ENCODE assay signal across 8 mouse cellular contexts in genomic region chr5:67815572-67816325, GRCm38 (mm10). TPM values are rescaled to one million over a fixed set of nuclear protein-coding genes. Genes with fewer than 3 reads are reported as not detected.
DNase-seq lines count a peak whose midpoint lies in the region; ATAC-seq lines count a peak whose summit lies in the region.

No protein-coding gene starts in this region.

- no peaks in the 10 kb centered on the region for H3K27me3 ChIP-seq in liver, embryonic 12.5 days (replicated peaks)

- peak overlapping the region; percentile 98 for H3K27ac ChIP-seq in liver, embryonic 12.5 days

- ATAC-seq in liver, embryonic 12.5 days, result peak; percentile 90

- no peaks in the 10 kb centered on the region for H3K9me3 ChIP-seq in liver, embryonic 12.5 days (replicated peaks)

- H3K36me3 ChIP-seq in liver, embryonic 12.5 days, result peaks cover 16% of the 10 kb centered on the region

- H3K9ac ChIP-seq in liver, embryonic 12.5 days, result peak overlapping the region; percentile 86

- H3K4me1 ChIP-seq in liver, embryonic 12.5 days, result peaks cover 72% of the 10 kb centered on the region

- 12% methylated on average over 16 of the region's 16 CpGs for WGBS in liver, embryonic 12.5 days (ENCODE audit: insufficient replicate concordance)

- H3K4me2 ChIP-seq in liver, embryonic 12.5 days, result peak overlapping the region; percentile 67

- H3K4me3 ChIP-seq in liver, embryonic 12.5 days, result peak overlapping the region; percentile 62

- peak; percentile 7 for DNase-seq in kidney, adult 9 months
- DNase-seq in kidney, postnatal 25 days, result no peak
- DNase-seq in R1 (ENCODE audit: low read depth, low spot score), result peak; percentile 47
- peak; percentile 9 for DNase-seq in embryo, embryonic 9.5 days (ENCODE audit: extremely low spot score)
- DNase-seq in spleen, postnatal 4 days (ENCODE audit: low spot score in 2 of 2), result peak; percentile 39 to 72
- no peak for DNase-seq in gastrocnemius, adult 18-20 months (ENCODE audit: low spot score)
- DNase-seq in layer of hippocampus, postnatal 10 days (ENCODE audit: low spot score in 2 of 2), result no peak

RNA-seq across cellular contexts. Expression of gene Atp8a1, which starts 31.5 kb away (rescaled TPM):
- polyA plus RNA-seq in liver, embryonic 12.5 days (2016; fragmentation: Nextera tagmentation; extraction: Ambion mirVana), result 61.2 and 64.2 TPM in 2 replicates
- total RNA-seq in gastrocnemius, adult 18-20 months (2021), result 10 to 100 TPM; 60.4 to 75.3 TPM
- total RNA-seq in layer of hippocampus, postnatal 10 days (2021), result 100 to 1,000 TPM; 130 to 147 TPM

Comparison
In these comparisons a context has a peak if more than half of its experiments do, and no peak if none do; other contexts are left out.
1. DNase-seq: peak in kidney, adult 9 months (single experiment), R1 (single experiment), embryo, embryonic 9.5 days (single experiment) and spleen, postnatal 4 days (2 of 2); none in kidney, postnatal 25 days (0 of 2), gastrocnemius, adult 18-20 months (single experiment) and layer of hippocampus, postnatal 10 days (0 of 2).